Mouse (Mus musculus) lung, adult 2 months (tissue): ENCODE measurements around the gene Cd209c. TPM values are rescaled to one million over a fixed set of nuclear protein-coding genes. Genes with fewer than 3 reads are reported as not detected.

ENCODE experiments used
- DNase-seq: peaks from one replicate; pipeline ENCODE4 v3.0.0; 2022
- H3K4me1 ChIP-seq: fragments of 200-500 bp; 2 replicates; pipeline ENCODE4 v1.6.1; 2011; ENCODE audit warnings: low read length; ENCODE audit not compliant: control insufficient read depth, insufficient read depth
- H3K4me3 ChIP-seq: fragments of 200-500 bp; replicated peaks from 2 replicates; pipeline ENCODE3; 2011; ENCODE audit warnings: low read depth, mild to moderate bottlenecking, control low read depth, low read length; ENCODE audit errors: extremely low read depth
- CTCF ChIP-seq: fragments of 200-500 bp; IDR thresholded peaks from 2 replicates; pipeline ENCODE4 v1.5.1; 2011; ENCODE audit warnings: mild to moderate bottlenecking, low read length, control low read depth; ENCODE audit not compliant: insufficient read depth
- POLR2A ChIP-seq: fragments of 200-500 bp; IDR thresholded peaks from 2 replicates; pipeline ENCODE4 v1.6.1; 2011; ENCODE audit warnings: low read depth, mild to moderate bottlenecking, control low read depth, low read length, borderline replicate concordance; ENCODE audit errors: extremely low read depth
- WGBS: fragments of 180-500 bp; shearing (Covaris S2); methylation state at CpG from one replicate; pipeline ENCODE4 v1.1.7; 2018; 5-methylcytosine and 5-hydroxymethylcytosine counted together
- polyA plus RNA-seq: library from polyadenylated mRNA; depleted of rRNA; stranded (reverse); fragments of >200 nt; gene quantifications from 2 replicates; pipeline ENCODE4 v1.2.3, GENCODE M21; 2012; rRNA removed

Gene Cd209c
- polyA plus RNA-seq: 1.2 and 2.1 TPM in 2 replicates

DNA sequence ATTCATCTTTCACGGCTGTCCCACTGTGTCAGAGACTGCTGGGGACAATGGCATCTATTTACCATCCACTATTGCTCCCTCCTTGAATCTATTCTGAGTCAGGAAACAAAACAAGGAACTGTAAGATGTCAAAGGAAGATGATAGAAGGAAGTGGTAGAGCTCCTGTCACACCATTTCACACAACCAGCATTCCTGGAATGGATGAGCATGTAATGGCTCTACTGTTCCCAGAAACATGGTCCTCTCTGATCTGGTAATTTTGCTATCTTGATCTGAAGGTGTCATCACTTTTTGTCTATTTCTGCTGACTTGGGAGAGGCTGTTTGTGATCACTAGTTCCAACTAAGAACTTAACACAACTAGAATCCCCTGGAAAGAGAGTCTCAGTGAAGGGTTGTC lies at the start of gene Cd209c:
Gene Cd209c (minus strand): TSS at position 101 of the 400 bp plus-strand sequence.
- 71% methylated on average over 1 of the region's 1 CpGs for WGBS
- H3K4me3 ChIP-seq: no peak within 1 kb of the TSS
- no peaks in the 10 kb centered on the region for H3K4me1 ChIP-seq
- DNase-seq: no peak
- no peak for TF ChIP-seq CTCF
- TF ChIP-seq POLR2A: no peak

DNA sequence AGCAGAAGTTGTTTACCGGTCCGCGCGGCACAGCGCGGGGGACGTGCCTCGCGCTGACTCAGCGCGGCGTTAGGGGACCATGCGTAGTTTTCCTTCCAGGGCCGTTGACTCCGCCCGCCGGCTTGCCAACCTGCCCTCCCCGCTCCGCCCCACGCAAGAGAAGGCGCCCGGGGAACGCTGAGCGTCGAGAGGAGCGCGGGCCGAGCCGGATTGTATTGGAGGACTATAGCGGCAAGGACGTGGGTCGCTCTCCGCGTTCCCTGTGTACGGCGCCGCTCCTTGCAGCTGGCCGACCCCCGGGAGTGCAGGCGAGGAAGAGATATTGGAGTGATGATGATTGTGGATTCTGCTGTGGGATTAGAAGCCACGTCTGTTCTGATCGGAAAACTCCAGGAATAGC lies 39.7 kb upstream of the Cd209c start:
- WGBS: 35% methylated on average over 42 of the region's 42 CpGs
- TF ChIP-seq CTCF (no peak), POLR2A (no peak)
- H3K4me3 ChIP-seq: no peak overlapping the region
- no peaks in the 10 kb centered on the region for H3K4me1 ChIP-seq
- no peak for DNase-seq

DNA sequence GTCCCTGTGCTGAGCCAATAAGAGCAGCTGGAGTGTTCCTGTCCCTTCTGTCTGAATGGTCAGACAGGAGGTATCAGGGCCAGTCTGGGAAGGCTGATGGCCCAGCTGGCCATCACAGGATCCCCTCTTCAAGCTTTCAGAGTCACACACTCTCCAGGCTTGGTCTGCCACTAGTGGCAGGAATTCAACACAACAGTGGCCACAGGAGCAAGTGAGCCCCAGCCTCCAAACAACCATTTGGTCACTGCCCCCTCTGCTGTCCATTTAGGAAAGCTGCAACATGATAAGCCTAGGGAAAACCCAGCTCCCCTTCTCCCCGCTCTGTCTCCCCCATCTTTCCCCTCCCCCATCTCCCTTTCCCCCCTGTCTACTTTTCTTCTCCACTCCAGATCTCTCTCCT lies 1.5 kb upstream of the Cd209c start:
- no peaks in the 10 kb centered on the region for H3K4me1 ChIP-seq
- 68% methylated on average over 1 of the region's 1 CpGs for WGBS
- no peak for DNase-seq
- no peak for TF ChIP-seq POLR2A
- TF ChIP-seq CTCF: peak; percentile 39; the same call in 1 of the 2 replicates
- no peak overlapping the region for H3K4me3 ChIP-seq

DNA sequence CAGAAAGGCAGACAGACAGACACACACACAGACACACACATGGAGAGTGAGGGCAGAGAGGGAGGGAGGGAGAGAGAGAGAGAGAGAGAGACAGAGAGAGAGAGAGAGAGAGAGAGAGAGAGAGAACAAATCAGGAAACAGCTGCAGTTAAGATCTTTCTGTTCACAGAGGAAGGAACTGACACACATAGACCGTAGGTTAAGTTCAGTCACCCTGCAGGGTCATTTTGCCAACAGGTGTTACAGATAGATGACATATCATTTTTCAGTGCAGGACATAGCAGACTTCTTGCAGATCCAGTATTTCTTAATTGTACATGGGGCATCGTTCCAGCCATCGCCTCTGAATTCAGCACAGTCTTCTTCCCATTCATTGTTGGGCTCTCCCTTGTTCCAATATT lies 14.5 kb downstream of the Cd209c start:
- no peak for DNase-seq
- no peak overlapping the region for H3K4me3 ChIP-seq
- H3K4me1 ChIP-seq: no peaks in the 10 kb centered on the region
- TF ChIP-seq CTCF (no peak), POLR2A (no peak)
- 66% methylated on average over 3 of the region's 3 CpGs for WGBS

DNA sequence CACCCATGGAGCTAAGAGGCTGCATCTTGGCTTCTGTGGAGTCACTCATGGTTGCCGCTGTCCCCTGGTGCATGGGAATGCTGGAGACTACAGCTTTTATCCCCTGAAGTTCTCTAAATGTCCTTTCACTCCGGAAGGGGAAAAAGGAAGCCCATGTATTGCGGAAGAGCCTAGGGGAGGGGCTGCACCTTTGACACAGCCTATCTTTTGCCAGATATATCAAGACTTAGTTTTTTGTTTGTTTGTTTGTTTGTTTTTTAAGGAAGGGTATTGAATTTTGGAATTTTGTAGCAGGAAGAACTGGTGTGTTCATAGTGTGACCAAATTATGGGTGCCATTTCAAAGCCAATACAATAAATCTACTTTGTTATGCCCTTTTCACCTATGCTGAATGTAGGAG lies 27.8 kb downstream of the Cd209c start, which contains the start of gene Cd209b:
Gene Cd209b (minus strand): TSS at position 101 of the 400 bp plus-strand sequence.
- DNase-seq: no peak
- no peaks in the 10 kb centered on the region for H3K4me1 ChIP-seq
- TF ChIP-seq POLR2A (no peak), CTCF (no peak)
- H3K4me3 ChIP-seq: no peak within 1 kb of the TSS
- 90% methylated on average over 3 of the region's 3 CpGs for WGBS

Other genes starting within 250 kb of the Cd209c start
- 0.55 and 1.1 TPM in 2 replicates for gene Clec4g, start 234.1 kb downstream of the Cd209c start, polyA plus RNA-seq
- gene Cd209a, start 205.8 kb downstream of the Cd209c start, polyA plus RNA-seq: 0.55 and 6.1 TPM in 2 replicates
- gene Cd209e, start 100.4 kb downstream of the Cd209c start, polyA plus RNA-seq: not detected in 2 replicates
- 0.52 and 0.55 TPM in 2 replicates for gene Cd209d, start 76.2 kb downstream of the Cd209c start, polyA plus RNA-seq
- gene Cd209b, start 27.9 kb downstream of the Cd209c start, polyA plus RNA-seq: 0.52 and 0.89 TPM in 2 replicates
- gene Cd209f, start 151.1 kb upstream of the Cd209c start, polyA plus RNA-seq: 2.9 and 3.4 TPM in 2 replicates
- 1.8 and 3.7 TPM in 2 replicates for gene Cd209g, start 179.4 kb upstream of the Cd209c start, polyA plus RNA-seq
- 12.7 and 29.1 TPM in 2 replicates for gene Evi5l, start 211.8 kb upstream of the Cd209c start, polyA plus RNA-seq